In the genomic region with DNA sequence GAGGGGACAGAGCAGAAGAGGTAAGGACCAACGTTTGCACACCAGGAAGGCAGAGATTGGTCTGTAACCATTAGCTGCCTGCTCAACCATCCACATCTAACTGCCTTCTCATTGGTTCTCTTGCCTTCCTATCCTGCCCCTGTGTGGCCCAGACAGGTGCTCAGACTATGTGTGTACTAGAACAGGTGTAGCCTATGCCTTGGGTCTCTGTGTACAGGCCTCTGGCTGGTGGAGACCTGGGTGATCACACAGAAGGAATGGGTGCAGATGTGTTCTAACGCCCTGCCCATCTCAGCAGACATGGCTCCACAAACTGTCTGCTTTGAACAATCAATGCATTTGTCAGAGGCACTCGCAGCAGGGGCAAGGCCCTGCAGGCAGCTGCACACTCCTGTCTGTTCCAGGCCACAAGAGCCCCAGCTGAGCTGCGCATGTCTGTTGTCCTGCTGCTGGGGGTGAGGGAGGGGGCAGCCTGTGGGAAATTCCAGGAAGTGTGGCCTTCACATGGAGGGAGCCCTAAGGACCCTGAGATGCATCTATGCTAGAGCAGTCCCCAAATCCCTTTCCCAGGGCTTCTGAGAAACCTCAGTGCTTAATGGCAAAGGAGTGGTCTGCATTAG, we compare ENCODE assay signal across 12 mouse cellular contexts.
A peak's percentile ranks its signal among the peaks of the same experiment; 100 is the strongest.
DNase-seq lines count a peak whose midpoint lies in the region; ATAC-seq lines count a peak whose summit lies in the region.
"Had no signal": no experiment of that assay in that cellular context is flagged by ENCODE, and none has a peak within 500 bp of the region (broad histone marks: within the 10 kb centered on the region; RNA-seq: fewer than 3 reads in every experiment).

No protein-coding gene starts in this region.

- peaks cover 49% of the 10 kb centered on the region for H3K4me1 ChIP-seq in heart, embryonic 12.5 days (replicated peaks)
- H3K4me1 ChIP-seq in hindbrain, embryonic 10.5 days (replicated peaks) = peaks cover 55% of the 10 kb centered on the region
- peaks cover 38% of the 10 kb centered on the region for H3K4me1 ChIP-seq in midbrain, embryonic 13.5 days (replicated peaks)

- no peaks in the 10 kb centered on the region for H3K36me3 ChIP-seq in heart, embryonic 12.5 days
- no peaks in the 10 kb centered on the region for H3K36me3 ChIP-seq in hindbrain, embryonic 10.5 days
- H3K36me3 ChIP-seq in midbrain, embryonic 13.5 days = no peaks in the 10 kb centered on the region
- H3K36me3 ChIP-seq: liver, embryonic 12.5 days had no signal

- H3K4me2 ChIP-seq in heart, embryonic 12.5 days = no peak overlapping the region
- no peak overlapping the region for H3K4me2 ChIP-seq in midbrain, embryonic 13.5 days (replicated peaks)
- H3K4me2 ChIP-seq: liver, embryonic 12.5 days had no signal

- WGBS in heart, embryonic 12.5 days = 41% methylated on average over 4 of the region's 4 CpGs
- WGBS in hindbrain, embryonic 10.5 days = 19% methylated on average over 4 of the region's 4 CpGs
- 13% methylated on average over 4 of the region's 4 CpGs for WGBS in midbrain, embryonic 13.5 days

- no peaks in the 10 kb centered on the region for H3K27me3 ChIP-seq in heart, embryonic 12.5 days (replicated peaks)
- 0 out of 2 replicates have a peak, but pooled peaks cover 5% of the 10 kb centered on the region for H3K27me3 ChIP-seq in hindbrain, embryonic 10.5 days (ENCODE audit: insufficient read depth, poor library complexity, severe bottlenecking)
- no peaks in the 10 kb centered on the region for H3K27me3 ChIP-seq in midbrain, embryonic 13.5 days
- H3K27me3 ChIP-seq: liver, embryonic 12.5 days had no signal

- no peak overlapping the region for H3K27ac ChIP-seq in heart, embryonic 12.5 days (ENCODE audit: poor library complexity, severe bottlenecking)
- H3K27ac ChIP-seq in hindbrain, embryonic 10.5 days = peak overlapping the region; percentile 72
- peak overlapping the region; percentile 73 for H3K27ac ChIP-seq in midbrain, embryonic 13.5 days
- H3K27ac ChIP-seq: kidney, postnatal 0 days; liver, embryonic 12.5 days had no signal

- H3K9ac ChIP-seq in heart, embryonic 12.5 days = no peak overlapping the region
- no peak overlapping the region for H3K9ac ChIP-seq in midbrain, embryonic 13.5 days (replicated peaks)
- H3K9ac ChIP-seq: liver, embryonic 12.5 days had no signal

- no peak overlapping the region for H3K4me3 ChIP-seq in heart, embryonic 12.5 days
- no peak overlapping the region for H3K4me3 ChIP-seq in hindbrain, embryonic 10.5 days
- H3K4me3 ChIP-seq in midbrain, embryonic 13.5 days (replicated peaks) = no peak overlapping the region
- H3K4me3 ChIP-seq: liver, embryonic 12.5 days had no signal

- no peak for DNase-seq in heart, adult 11 months
- peak; percentile 24 for DNase-seq in WW6 (ENCODE audit: low read depth, low spot score)
- peak; percentile 50 for DNase-seq in hindbrain, embryonic 10.5 days (ENCODE audit: low spot score)
- DNase-seq in spleen, postnatal 4 days (ENCODE audit: low spot score in 2 of 2) = no peak
- DNase-seq in right cerebral cortex, postnatal 10 days (ENCODE audit: low spot score in 2 of 2) = no peak
- DNase-seq in frontal cortex, postnatal 25 days (ENCODE audit: low spot score in 2 of 2) = no peak
- DNase-seq: adrenal gland, postnatal 10 days; cerebellum, postnatal 36 days had no signal

- peaks cover 5% of the 10 kb centered on the region; the same call in 1 of the 2 replicates for H3K9me3 ChIP-seq in heart, embryonic 12.5 days (replicated peaks)
- H3K9me3 ChIP-seq in hindbrain, embryonic 10.5 days = 0 out of 2 replicates have a peak, but pooled peaks cover 3% of the 10 kb centered on the region
- H3K9me3 ChIP-seq in midbrain, embryonic 13.5 days = no peaks in the 10 kb centered on the region

- ATAC-seq in heart, embryonic 12.5 days (ENCODE audit: insufficient number of reproducible peaks, low FRiP score) = 0 out of 2 replicates have a peak, but pooled peaks have one; percentile 6
- ATAC-seq in midbrain, embryonic 13.5 days = peak; percentile 62

Comparison
In these comparisons a context has a peak if more than half of its experiments do, and no peak if none do; other contexts are left out.
1. DNase-seq: peak in WW6 (single experiment) and hindbrain, embryonic 10.5 days (single experiment); none in heart, adult 11 months (single experiment), spleen, postnatal 4 days (0 of 2), right cerebral cortex, postnatal 10 days (0 of 2) and frontal cortex, postnatal 25 days (0 of 2).